Mouse (Mus musculus) liver, adult (tissue): ENCODE data around the gene Alg3.

Experiments
- GATA4 ChIP-seq: IDR thresholded peaks from 2 replicates; pipeline ENCODE4 v1.6.1; 2014; ENCODE audit warnings: mild to moderate bottlenecking, low read length; ENCODE audit not compliant: insufficient replicate concordance

The Alg3 gene

GRCm38 (mm10) chr16:20611357-20612227 lies at the start of gene Alg3, which contains the start of the genes Eef1akmt4 and Gm49333:
Alg3 (minus strand) TSS chr16:20611735.
Eef1akmt4 (plus strand) TSS chr16:20611593.
Gm49333 (plus strand) TSS chr16:20611610.
- no peak for TF ChIP-seq GATA4

DNA sequence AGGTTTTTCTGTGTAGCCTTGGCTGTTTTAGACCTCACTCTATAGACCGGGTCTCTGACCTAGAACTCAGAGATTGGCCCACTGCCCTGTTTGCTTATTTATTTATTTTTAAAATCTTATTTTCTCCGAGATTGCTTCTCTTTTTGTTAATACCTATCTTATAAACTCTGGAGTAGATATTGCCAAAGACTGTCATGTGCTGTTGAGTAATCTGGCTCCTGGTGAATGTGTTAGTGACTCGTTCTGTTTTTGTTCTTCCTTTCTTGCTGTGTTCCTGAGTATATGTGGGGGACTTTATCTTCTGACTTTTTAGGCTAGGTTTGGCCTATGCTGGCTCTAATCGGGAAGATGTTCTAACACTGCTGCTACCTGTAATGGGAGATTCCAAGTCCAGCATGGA lies 46.1 kb upstream of the Alg3 start:
- TF ChIP-seq GATA4: no peak

DNA sequence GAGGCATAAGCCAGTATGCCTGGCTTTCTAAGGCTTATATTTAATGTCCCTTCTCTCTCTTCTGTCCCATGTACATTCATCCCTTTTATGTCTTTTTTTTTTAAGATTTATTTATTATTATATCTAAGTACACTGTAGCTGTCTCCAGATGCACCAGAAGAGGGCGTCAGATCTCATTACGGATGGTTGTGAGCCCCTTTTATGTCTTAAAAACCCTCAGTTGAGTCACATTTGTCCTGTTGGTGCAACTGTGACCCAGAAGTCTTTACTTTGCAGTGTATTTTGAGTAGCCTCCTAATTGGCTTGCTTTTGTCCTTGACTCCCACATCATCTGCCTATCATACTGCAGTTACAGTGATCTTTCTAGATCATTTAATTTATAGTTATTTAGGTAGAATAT lies 41.8 kb upstream of the Alg3 start:
- no peak for TF ChIP-seq GATA4

DNA sequence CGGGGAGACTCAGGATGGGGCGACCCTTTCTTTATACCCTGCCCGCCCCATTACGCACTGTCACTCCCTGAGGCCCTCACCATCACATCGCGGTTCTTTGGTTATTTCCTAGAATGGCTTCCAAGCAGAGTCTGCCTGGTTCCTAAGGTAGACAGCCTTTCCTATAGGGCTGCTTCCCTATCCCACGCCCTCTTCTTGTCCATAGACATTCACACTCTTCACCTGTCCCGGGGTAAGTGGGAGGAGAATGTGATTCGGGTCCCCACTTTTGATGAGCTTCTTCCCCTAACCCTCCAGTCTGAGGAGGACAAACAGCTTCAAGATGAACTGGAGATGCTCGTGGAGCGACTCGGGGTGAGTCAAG lies 40.4 kb upstream of the Alg3 start:
- TF ChIP-seq GATA4: no peak

DNA sequence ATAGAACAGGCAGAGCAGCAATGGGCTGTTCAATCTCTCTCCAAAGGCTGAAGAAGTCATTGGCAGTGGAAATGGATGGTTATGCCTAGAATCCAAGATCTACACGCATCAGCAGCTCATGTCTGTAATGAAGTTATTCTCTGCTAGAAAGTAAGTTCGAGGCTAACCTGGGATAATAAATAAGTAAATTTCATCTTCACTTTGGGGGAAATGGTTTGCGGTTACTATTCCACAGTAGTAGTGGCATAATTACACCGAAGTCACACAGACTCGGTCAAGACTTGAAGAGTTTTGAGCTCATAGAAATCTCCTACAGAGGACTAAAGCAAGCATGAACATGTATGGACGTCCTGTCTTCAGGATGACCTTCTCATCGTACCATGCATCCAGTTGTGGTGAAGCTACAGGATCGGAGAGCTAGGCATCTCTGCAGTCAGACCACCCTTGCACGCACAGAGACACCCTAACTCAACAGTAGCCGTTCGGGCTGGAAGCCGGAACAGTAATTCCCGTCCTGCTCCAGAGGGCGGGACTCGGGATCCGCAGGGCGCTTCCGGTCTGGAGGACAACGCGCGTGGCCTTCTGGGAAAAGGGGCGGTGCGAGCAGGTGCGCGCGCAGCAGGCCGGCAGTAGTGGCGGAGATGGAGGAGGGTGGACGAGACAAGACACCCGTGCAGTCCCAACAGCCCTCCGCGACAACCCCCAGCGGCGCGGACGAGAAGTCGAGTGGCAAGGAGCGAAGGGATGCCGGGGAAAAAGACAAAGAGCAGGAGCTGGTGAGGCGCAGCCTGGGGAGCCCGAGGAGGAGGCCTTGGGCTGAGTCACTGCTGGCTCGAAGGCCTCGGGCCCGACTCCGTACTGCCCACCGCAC lies 39.8 kb upstream of the Alg3 start, which contains the start of gene Psmd2:
TSS of gene Psmd2 (plus strand) at position 577 of the 871 bp plus-strand sequence.
- no peak; the same call in 1 of the 2 replicates for TF ChIP-seq GATA4

GRCm38 (mm10) chr16:20643911-20644310 lies 32.4 kb upstream of the Alg3 start:
- no peak for TF ChIP-seq GATA4

DNA sequence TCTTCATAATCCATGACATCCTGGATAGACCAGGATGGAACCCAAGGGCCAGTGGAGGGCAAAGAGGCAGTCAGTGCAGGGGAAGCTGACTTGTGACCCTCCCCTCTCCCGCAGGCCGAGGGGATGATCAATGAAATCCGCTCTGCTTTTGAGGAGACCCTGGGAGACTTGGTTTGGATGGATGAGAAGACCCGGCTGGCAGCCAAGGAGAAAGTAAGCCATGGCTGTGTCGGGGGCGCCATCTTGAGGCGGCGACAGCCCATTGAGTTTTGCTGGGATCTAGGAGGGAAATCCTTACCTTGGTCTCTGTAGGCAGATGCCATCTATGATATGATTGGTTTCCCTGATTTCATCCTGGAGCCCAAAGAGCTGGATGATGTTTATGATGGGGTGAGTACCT lies 30.6 kb upstream of the Alg3 start:
- TF ChIP-seq GATA4: no peak

GRCm38 (mm10) chr16:20638367-20638766 lies 26.8 kb upstream of the Alg3 start:
- no peak for TF ChIP-seq GATA4

DNA sequence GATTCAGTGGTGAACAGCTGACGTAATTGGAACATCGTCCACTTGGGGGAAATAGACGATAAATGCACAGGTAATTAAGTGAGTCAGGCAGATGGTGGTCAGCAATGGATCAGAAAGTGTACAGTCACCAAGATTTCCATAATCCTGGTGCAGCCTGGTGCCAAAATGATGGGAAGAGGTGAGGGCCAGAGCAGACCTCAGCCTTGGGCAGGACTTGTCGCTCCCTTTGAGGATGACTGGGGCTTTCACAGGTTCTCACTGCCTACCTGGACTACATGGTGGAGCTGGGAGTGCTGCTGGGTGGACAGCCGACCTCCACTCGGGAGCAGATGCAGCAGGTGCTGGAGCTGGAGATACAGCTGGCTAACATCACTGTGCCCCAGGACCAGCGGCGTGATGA lies 25.9 kb upstream of the Alg3 start:
- TF ChIP-seq GATA4: no peak

GRCm38 (mm10) chr16:20629731-20630634 lies 18.4 kb upstream of the Alg3 start, which contains the start of gene Ece2:
Ece2 (plus strand) TSS chr16:20629828.
- TF ChIP-seq GATA4: no peak

GRCm38 (mm10) chr16:20628871-20629391 lies 17.4 kb upstream of the Alg3 start:
- no peak for TF ChIP-seq GATA4

GRCm38 (mm10) chr16:20623211-20623610 lies 11.7 kb upstream of the Alg3 start:
- no peak for TF ChIP-seq GATA4

DNA sequence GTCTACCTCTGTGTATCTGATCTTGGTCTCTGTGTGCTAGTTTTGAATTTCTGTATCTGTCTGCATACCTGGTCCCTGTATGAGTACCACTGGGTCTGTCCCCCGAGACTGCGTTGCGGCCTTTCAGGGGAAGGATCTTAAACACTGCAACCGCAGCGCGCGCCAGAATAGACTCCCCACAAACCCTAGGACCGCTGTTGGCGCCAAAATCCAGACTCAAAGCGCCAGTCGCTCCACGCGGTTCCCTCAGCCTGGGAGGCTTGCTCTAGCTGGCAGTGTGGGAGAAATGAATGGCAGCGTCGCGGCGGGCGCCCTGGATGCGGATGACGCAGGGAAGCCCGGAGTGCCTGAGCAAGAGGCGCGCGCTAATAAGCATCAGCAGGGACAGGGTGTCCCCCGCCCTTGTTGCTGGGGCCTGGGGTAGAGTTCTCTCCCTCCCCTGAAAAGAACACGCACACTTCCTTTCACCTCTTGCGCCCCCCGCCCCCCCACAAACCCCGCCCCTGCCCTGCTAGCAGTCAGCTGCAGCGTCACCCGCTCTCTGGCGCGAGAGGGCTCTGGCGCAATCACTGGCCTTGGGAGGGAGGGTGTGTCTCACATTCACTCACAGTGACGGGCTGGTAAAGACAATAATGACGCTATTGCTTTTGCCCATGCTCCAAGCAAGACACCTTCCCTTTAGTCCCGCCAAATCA lies 10.6 kb upstream of the Alg3 start:
- no peak for TF ChIP-seq GATA4
